Mouse (Mus musculus): ENCODE measurements around the gene Sertad3. TPM values are rescaled to one million over a fixed set of nuclear protein-coding genes. Genes with fewer than 3 reads are reported as not detected.
A peak's percentile ranks its signal among the peaks of the same experiment; 100 is the strongest.

Gene Sertad3
- polyA plus RNA-seq, 1 experiment from 2014 or later: 22.0 TPM

- DNase-seq: no peak
- 93% methylated on average over 14 of the region's 14 CpGs for WGBS
- no peak overlapping the region for H3K9ac ChIP-seq
- no peak for TF ChIP-seq CTCF (IDR thresholded peaks at IDR 0.05; ENCODE audit: low read depth)
- no peaks in the 10 kb centered on the region for H3K27me3 ChIP-seq (ENCODE audit: insufficient read depth, low read length)
- no peak overlapping the region for H3K4me3 ChIP-seq (ENCODE audit: low read depth, low read length)
- no peak for ATAC-seq (ENCODE audit: insufficient read depth)
- no peak overlapping the region for H3K4me2 ChIP-seq
- peaks cover 12% of the 10 kb centered on the region; the same call in 1 of the 2 replicates for H3K4me1 ChIP-seq (ENCODE audit: insufficient read depth)
- H3K36me3 ChIP-seq (ENCODE audit: insufficient read depth): peaks cover 20% of the 10 kb centered on the region
- no peaks in the 10 kb centered on the region for H3K9me3 ChIP-seq (ENCODE audit: low read depth, low read length)
- H3K27ac ChIP-seq (ENCODE audit: low read depth): no peak overlapping the region
Measured at GRCm38 (mm10) chr7:27476098-27476635, 2.6 kb downstream of the Sertad3 start.

- 72% methylated on average over 7 of the region's 7 CpGs for WGBS
- no peak overlapping the region for H3K9ac ChIP-seq
- H3K4me1 ChIP-seq (ENCODE audit: insufficient read depth): peaks cover 6% of the 10 kb centered on the region; the same call in 1 of the 2 replicates
- ATAC-seq (ENCODE audit: insufficient read depth): no peak
- H3K4me2 ChIP-seq: no peak overlapping the region
- no peak overlapping the region for H3K4me3 ChIP-seq (ENCODE audit: low read depth, low read length)
- H3K9me3 ChIP-seq (ENCODE audit: low read depth, low read length): no peaks in the 10 kb centered on the region
- DNase-seq: no peak
- peaks cover 20% of the 10 kb centered on the region for H3K36me3 ChIP-seq (ENCODE audit: insufficient read depth)
- no peak for TF ChIP-seq CTCF (IDR thresholded peaks at IDR 0.05; ENCODE audit: low read depth)
- no peaks in the 10 kb centered on the region for H3K27me3 ChIP-seq (ENCODE audit: insufficient read depth, low read length)
- H3K27ac ChIP-seq (ENCODE audit: low read depth): peak overlapping the region; percentile 15; the same call in 1 of the 2 replicates
Measured at GRCm38 (mm10) chr7:27478561-27478960, 5.0 kb downstream of the Sertad3 start.

GRCm38 (mm10) chr7:27479750-27480149 is 6.2 kb downstream of the Sertad3 start:
- Histone ChIP-seq H3K36me3 (ENCODE audit: insufficient read depth) (peaks cover 20% of the 10 kb centered on the region), H3K9ac (no peak overlapping the region), H3K4me1 (ENCODE audit: insufficient read depth) (peaks cover 6% of the 10 kb centered on the region; the same call in 1 of the 2 replicates), H3K9me3 (ENCODE audit: low read depth, low read length) (no peaks in the 10 kb centered on the region), H3K27ac (ENCODE audit: low read depth) (no peak overlapping the region), H3K4me2 (no peak overlapping the region), H3K4me3 (ENCODE audit: low read depth, low read length) (no peak overlapping the region), H3K27me3 (ENCODE audit: insufficient read depth, low read length) (no peaks in the 10 kb centered on the region)
- no peak for DNase-seq
- TF ChIP-seq CTCF (IDR thresholded peaks at IDR 0.05; ENCODE audit: low read depth): no peak
- ATAC-seq (ENCODE audit: insufficient read depth): no peak
- WGBS: 64% methylated on average over 1 of the region's 1 CpGs

- Histone ChIP-seq H3K27me3 (ENCODE audit: insufficient read depth, low read length) (no peaks in the 10 kb centered on the region), H3K36me3 (ENCODE audit: insufficient read depth) (peaks cover 20% of the 10 kb centered on the region), H3K4me3 (ENCODE audit: low read depth, low read length) (peak overlapping the region; percentile 33), H3K9me3 (ENCODE audit: low read depth, low read length) (no peaks in the 10 kb centered on the region), H3K4me1 (ENCODE audit: insufficient read depth) (peaks cover 6% of the 10 kb centered on the region; the same call in 1 of the 2 replicates), H3K9ac (no peak overlapping the region), H3K27ac (ENCODE audit: low read depth) (peak overlapping the region; percentile 87), H3K4me2 (peak overlapping the region; percentile 63)
- TF ChIP-seq CTCF (IDR thresholded peaks at IDR 0.05; ENCODE audit: low read depth): no peak
- no peak for ATAC-seq (ENCODE audit: insufficient read depth)
- 68% methylated on average over 3 of the region's 3 CpGs for WGBS
- DNase-seq: no peak
Measured at GRCm38 (mm10) chr7:27480506-27480905, 6.9 kb downstream of the Sertad3 start.

- no peaks in the 10 kb centered on the region for H3K9me3 ChIP-seq (ENCODE audit: low read depth, low read length)
- peaks cover 6% of the 10 kb centered on the region; the same call in 1 of the 2 replicates for H3K4me1 ChIP-seq (ENCODE audit: insufficient read depth)
- WGBS: 12% methylated on average over 11 of the region's 11 CpGs
- no peak for DNase-seq
- peak overlapping the region; percentile 63 for H3K4me2 ChIP-seq
- TF ChIP-seq CTCF (IDR thresholded peaks at IDR 0.05; ENCODE audit: low read depth): no peak
- H3K36me3 ChIP-seq (ENCODE audit: insufficient read depth): peaks cover 16% of the 10 kb centered on the region
- H3K27me3 ChIP-seq (ENCODE audit: insufficient read depth, low read length): no peaks in the 10 kb centered on the region
- H3K27ac ChIP-seq (ENCODE audit: low read depth): peak overlapping the region; percentile 87
- H3K9ac ChIP-seq: peak overlapping the region; percentile 34
- H3K4me3 ChIP-seq (ENCODE audit: low read depth, low read length): peak overlapping the region; percentile 33
- ATAC-seq (ENCODE audit: insufficient read depth): no peak
Measured at GRCm38 (mm10) chr7:27480927-27481626, 7.5 kb downstream of the Sertad3 start.

- peak overlapping the region; percentile 63 for H3K4me2 ChIP-seq
- H3K9ac ChIP-seq: peak overlapping the region; percentile 34
- TF ChIP-seq CTCF (IDR thresholded peaks at IDR 0.05; ENCODE audit: low read depth): no peak
- peaks cover 6% of the 10 kb centered on the region; the same call in 1 of the 2 replicates for H3K4me1 ChIP-seq (ENCODE audit: insufficient read depth)
- peak; percentile 95 for ATAC-seq (ENCODE audit: insufficient read depth)
- 0% methylated on average over 11 of the region's 12 CpGs for WGBS
- peak overlapping the region; percentile 33 for H3K4me3 ChIP-seq (ENCODE audit: low read depth, low read length)
- DNase-seq: peak; percentile 91
- H3K36me3 ChIP-seq (ENCODE audit: insufficient read depth): peaks cover 11% of the 10 kb centered on the region
- H3K27me3 ChIP-seq (ENCODE audit: insufficient read depth, low read length): no peaks in the 10 kb centered on the region
- no peaks in the 10 kb centered on the region for H3K9me3 ChIP-seq (ENCODE audit: low read depth, low read length)
- peak overlapping the region; percentile 87 for H3K27ac ChIP-seq (ENCODE audit: low read depth)
Measured at GRCm38 (mm10) chr7:27481627-27481969, 8.0 kb downstream of the Sertad3 start.

GRCm38 (mm10) chr7:27483860-27484259 is 10.3 kb downstream of the Sertad3 start:
- H3K4me2 ChIP-seq: no peak overlapping the region
- no peaks in the 10 kb centered on the region for H3K36me3 ChIP-seq (ENCODE audit: insufficient read depth)
- H3K9me3 ChIP-seq (ENCODE audit: low read depth, low read length): no peaks in the 10 kb centered on the region
- no peak for TF ChIP-seq CTCF (IDR thresholded peaks at IDR 0.05; ENCODE audit: low read depth)
- no peaks in the 10 kb centered on the region for H3K27me3 ChIP-seq (ENCODE audit: insufficient read depth, low read length)
- DNase-seq (no peak), ATAC-seq (ENCODE audit: insufficient read depth) (no peak)
- H3K4me1 ChIP-seq (ENCODE audit: insufficient read depth): peaks cover 8% of the 10 kb centered on the region; the same call in 1 of the 2 replicates
- WGBS: 81% methylated on average over 4 of the region's 4 CpGs
- no peak overlapping the region for H3K9ac ChIP-seq
- H3K27ac ChIP-seq (ENCODE audit: low read depth): no peak overlapping the region
- H3K4me3 ChIP-seq (ENCODE audit: low read depth, low read length): no peak overlapping the region

Measured in lung, embryonic 14.5 days (tissue).